Mouse (Mus musculus) heart, postnatal 25 days (tissue): Measurements from ENCODE around the gene Slc13a2. TPM values are rescaled to one million over a fixed set of nuclear protein-coding genes. Genes with fewer than 3 reads are reported as not detected.

ENCODE experiments used
- DNase-seq: peaks from one replicate; pipeline ENCODE4 v3.0.0; 2022; ENCODE audit warnings: low spot score
- intact Hi-C: fragments of 180-260 bp; cut with DNase I; formaldehyde crosslinking; loops from one replicate; pipeline ENCODE4 v1.15.1; 2025
- total RNA-seq, 2 experiments: library from RNA; stranded (reverse); gene quantifications; 2 replicates each; pipeline ENCODE4 v1.2.3; 2021

Gene Slc13a2
- total RNA-seq, 2 experiments from 2014 or later: not detected

GRCm38 (mm10) chr11:78363309-78364007 is 58.6 kb downstream of the Slc13a2 start:
- intact Hi-C loops: loop anchor here (5.0 kb wide), 1 partner anchor 89 kb away; no protein-coding TSS in a partner anchor
- DNase-seq: no peak

- DNase-seq: no peak
- intact Hi-C loops: loop anchor here (1.0 to 5.0 kb wide), 2 partner anchors 39 to 92 kb away; no protein-coding TSS in a partner anchor
Observed at GRCm38 (mm10) chr11:78360789-78361131, 61.3 kb downstream of the Slc13a2 start.

GRCm38 (mm10) chr11:78360125-78360788 is 61.8 kb downstream of the Slc13a2 start:
- DNase-seq: no peak
- intact Hi-C loops: loop anchor here (1.0 to 5.0 kb wide), 2 partner anchors 39 to 92 kb away; no protein-coding TSS in a partner anchor

GRCm38 (mm10) chr11:78358330-78359007 is 63.5 kb downstream of the Slc13a2 start:
- intact Hi-C loops: no loop called here
- DNase-seq: no peak

DNA sequence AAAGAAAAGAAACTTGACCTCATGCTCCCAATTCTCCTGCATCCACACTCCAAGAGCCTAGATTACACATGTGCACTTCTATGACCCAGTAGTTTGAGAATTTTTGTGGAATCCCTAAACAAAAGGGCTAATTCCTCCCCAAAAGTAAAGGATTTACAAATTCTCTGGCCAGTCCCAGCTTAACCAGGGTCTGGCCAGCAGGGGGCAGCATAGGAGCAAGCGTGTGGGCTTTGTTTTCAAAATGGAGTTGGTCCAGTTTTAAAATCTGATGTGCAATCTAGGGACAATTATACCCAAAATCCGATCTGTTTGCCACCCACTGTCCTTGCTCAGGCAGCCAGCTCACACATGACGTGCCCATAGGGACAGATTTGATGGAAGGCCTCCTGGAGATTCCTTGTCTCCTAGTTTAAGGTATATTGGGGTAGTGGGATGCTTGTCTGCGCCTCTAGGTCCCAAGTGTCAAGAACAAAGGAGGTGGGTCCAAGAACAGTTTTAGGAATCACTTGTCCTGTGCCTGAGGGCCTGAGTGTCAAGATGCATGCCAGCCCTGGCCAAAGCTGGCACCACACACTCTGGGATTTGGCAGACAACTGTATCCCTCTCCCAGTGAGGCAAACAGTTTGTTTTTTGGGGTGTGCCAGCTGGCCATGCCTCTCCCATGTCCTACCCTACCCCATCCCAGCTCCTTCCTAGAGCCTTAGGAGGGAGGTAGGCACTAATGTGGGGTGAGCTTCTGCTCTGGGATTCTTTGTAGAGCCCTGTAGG is 66.4 kb downstream of the Slc13a2 start:
- intact Hi-C loops: no loop called here

DNA sequence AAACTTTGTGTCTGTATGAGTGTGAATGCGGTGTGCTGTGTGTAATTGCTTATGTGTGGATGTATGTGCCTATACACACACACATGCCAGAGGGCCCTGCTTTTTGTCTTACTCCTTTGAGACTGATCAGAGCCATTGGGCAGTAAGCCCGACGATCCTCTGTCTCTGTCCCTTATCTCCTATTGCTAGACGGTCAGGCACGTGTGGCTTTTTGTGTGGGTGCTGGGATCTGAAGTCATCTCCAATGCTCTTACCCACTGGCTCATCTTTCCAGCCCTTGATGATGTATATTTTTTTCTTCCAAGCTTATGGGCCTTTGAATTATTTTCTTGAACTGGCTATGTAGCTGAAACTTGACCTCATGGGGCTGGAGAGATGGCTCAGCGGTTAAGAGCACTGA is 67.1 kb downstream of the Slc13a2 start:
- no peak for DNase-seq
- intact Hi-C loops: no loop called here

More for the DNA sequence above, 66.4 kb downstream of the Slc13a2 start:
- no peak for DNase-seq

- no peak for DNase-seq
- intact Hi-C loops: no loop called here
Observed at GRCm38 (mm10) chr11:78353081-78353480, 68.9 kb downstream of the Slc13a2 start.

DNA sequence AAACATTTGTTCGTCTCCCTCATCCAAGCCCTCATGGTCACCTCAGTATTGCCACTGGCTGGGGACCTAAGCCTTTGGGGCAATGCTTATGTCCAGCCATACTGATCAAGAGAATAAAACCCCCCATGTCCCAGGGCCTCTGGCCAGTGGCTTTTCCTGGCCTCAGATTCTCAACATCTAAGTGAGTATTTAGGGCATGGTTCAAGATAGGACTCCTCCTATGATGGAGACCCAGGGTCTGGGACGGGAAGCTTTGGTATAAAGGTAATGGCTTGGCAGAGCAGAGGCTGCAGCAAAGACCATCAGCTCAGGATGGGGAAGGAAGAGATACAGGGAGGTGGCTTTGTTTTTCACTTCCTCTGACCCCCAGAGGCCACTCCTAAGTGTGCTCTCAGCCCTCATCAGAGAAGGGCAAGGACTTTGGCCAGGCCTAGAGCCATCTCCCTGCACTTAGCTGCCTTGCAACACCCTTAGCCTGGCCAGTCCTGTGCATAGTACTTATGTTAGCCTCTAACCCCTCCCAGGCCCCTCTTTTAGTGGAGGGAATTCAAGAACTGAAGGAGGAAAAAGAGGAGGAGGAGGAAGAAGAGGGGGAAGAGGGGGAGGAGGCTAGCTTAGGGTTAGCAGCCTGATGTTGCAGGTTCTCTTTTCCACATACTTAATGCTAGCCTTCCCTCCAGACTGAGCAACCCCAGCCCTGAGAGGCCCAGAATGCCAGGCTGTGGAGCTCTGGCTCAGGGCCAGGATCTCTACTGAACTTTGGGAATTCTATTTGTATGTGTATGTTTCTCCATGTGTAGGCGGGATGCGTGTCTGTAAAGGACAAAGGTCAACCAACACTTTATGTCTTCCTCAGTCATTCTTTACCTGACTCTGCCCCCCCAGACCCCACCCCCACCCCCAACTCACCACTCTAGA is 72.3 kb downstream of the Slc13a2 start:
- intact Hi-C loops: loop anchor here (2.0 kb wide), 1 partner anchor 83 kb away; no protein-coding TSS in a partner anchor
- DNase-seq: no peak

DNA sequence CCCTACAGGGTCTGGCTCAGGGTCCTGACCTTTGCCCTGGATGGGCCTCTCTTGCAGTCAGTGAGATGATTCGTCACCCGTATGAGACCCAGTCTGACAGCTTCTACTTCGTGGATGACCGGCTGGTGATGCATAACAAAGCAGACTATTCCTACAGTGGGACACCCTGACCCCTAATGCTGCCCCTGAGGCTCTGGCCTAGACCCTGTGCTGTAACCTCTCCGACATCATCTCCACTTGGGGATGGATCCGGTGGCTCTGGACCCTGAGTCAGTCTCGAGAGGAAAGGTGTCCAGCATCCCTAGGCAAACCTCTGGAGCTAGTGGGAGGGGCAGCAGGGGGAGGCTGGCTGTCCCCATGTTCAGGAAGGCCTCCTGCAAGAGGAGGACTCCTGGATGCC is 73.5 kb downstream of the Slc13a2 start:
- no peak for DNase-seq
- intact Hi-C loops: loop anchor here (2.0 kb wide), 1 partner anchor 82 kb away; no protein-coding TSS in a partner anchor

- DNase-seq: no peak
- intact Hi-C loops: loop anchor here (2.0 kb wide), 1 partner anchor 81 kb away; no protein-coding TSS in a partner anchor
Observed at GRCm38 (mm10) chr11:78347908-78348307, 74.1 kb downstream of the Slc13a2 start.

Other genes starting within 250 kb of the Slc13a2 start
- 1 to 10 TPM; 2.5 to 2.6 TPM for gene Nek8, start 245.5 kb downstream of the Slc13a2 start, total RNA-seq
- 1 to 10 TPM; 5.5 to 7.2 TPM for gene Tlcd1, start 245.5 kb downstream of the Slc13a2 start, total RNA-seq
- gene Rpl23a, start 238.6 kb downstream of the Slc13a2 start, total RNA-seq: 100 to 1,000 TPM; 776 to 853 TPM
- 10 to 100 TPM; 11.2 to 12.2 TPM for gene Rab34, start 233.8 kb downstream of the Slc13a2 start, total RNA-seq
- gene Proca1, start 228.8 kb downstream of the Slc13a2 start, total RNA-seq: 1 to 10 TPM in 1 of 2 experiments, under 1 TPM in 1; 0.31 to 1.1 TPM
- gene Sdf2, start 176.5 kb downstream of the Slc13a2 start, total RNA-seq: 10 to 100 TPM; 47.5 to 48.0 TPM
- gene Supt6, start 176.2 kb downstream of the Slc13a2 start, total RNA-seq: 10 to 100 TPM; 26.9 to 28.1 TPM
- gene 2610507B11Rik, start 160.5 kb downstream of the Slc13a2 start, total RNA-seq: 100 to 1,000 TPM; 190 to 210 TPM
- gene BC030499, start 131.4 kb downstream of the Slc13a2 start, total RNA-seq: 1 to 10 TPM in 1 of 2 experiments, under 1 TPM in 1; 0.98 to 1.5 TPM
- under 1 TPM; 0.62 to 0.67 TPM for gene Spag5, start 120.7 kb downstream of the Slc13a2 start, total RNA-seq
- gene Aldoc, start 99.2 kb downstream of the Slc13a2 start, total RNA-seq: under 1 TPM; 0.50 to 0.52 TPM
- 10 to 100 TPM; 23.0 to 23.6 TPM for gene Pigs, start 93.8 kb downstream of the Slc13a2 start, total RNA-seq
- gene Unc119, start 78.7 kb downstream of the Slc13a2 start, total RNA-seq: 1 to 10 TPM; 4.2 to 4.6 TPM
- not detected for gene Foxn1, start 35.7 kb downstream of the Slc13a2 start, total RNA-seq
- gene Slc46a1, start 43.5 kb upstream of the Slc13a2 start, total RNA-seq: 1 to 10 TPM; 1.4 to 2.3 TPM
- under 1 TPM; 0.34 to 0.39 TPM for gene Sarm1, start 75.5 kb upstream of the Slc13a2 start, total RNA-seq
- gene Vtn, start 76.9 kb upstream of the Slc13a2 start, total RNA-seq: 10 to 100 TPM; 22.0 to 25.7 TPM
- gene Sebox, start 81.2 kb upstream of the Slc13a2 start, total RNA-seq: not detected
- gene Tmem199, start 90.0 kb upstream of the Slc13a2 start, total RNA-seq: 10 to 100 TPM; 10.5 to 10.8 TPM
- 100 to 1,000 TPM; 152 to 154 TPM for gene Poldip2, start 90.0 kb upstream of the Slc13a2 start, total RNA-seq
- 10 to 100 TPM; 39.1 to 41.9 TPM for gene Tnfaip1, start 114.1 kb upstream of the Slc13a2 start, total RNA-seq
- 10 to 100 TPM; 39.0 to 45.5 TPM for gene Ift20, start 114.1 kb upstream of the Slc13a2 start, total RNA-seq
- gene Tmem97, start 128.6 kb upstream of the Slc13a2 start, total RNA-seq: 1 to 10 TPM; 5.3 to 5.5 TPM